Mouse (Mus musculus) spleen, postnatal 14 days (tissue): ENCODE measurements around the gene Pigu.

Source experiments
- DNase-seq, 2 experiments: peaks; one replicate each; pipeline ENCODE4 v3.0.0; 2021 to 2022; ENCODE audit warnings: low spot score in 2 of 2

The Pigu gene

GRCm38 (mm10) chr2:155236362-155236992 lies 120.8 kb downstream of the Pigu start, which contains the start of gene Dynlrb1:
Dynlrb1 (plus strand) TSS chr2:155236533.
- peak; percentile 96 to 97 for DNase-seq

GRCm38 (mm10) chr2:155235746-155236361 lies 121.4 kb downstream of the Pigu start:
- no peak for DNase-seq
